Comparison of ENCODE assay signal across 20 mouse cellular contexts in the genomic region with DNA sequence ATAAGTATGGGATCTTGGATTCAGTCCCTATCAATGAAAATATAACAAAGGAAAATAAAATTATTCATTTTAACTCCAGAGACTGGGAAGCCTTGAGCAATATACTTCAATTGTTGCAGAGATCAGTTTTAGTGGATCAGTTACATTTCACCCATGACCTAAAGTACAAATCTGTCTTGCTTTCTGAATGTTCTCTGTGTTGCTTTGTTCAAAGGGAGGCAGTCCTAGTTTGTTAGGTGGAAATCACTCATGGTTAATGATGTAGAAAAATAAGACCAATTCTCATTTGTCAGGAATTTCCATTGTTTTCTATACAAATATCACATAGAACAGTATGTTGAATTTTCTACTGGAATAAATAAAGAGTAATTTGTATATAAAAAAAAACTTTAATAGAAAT. TPM values are rescaled to one million over a fixed set of nuclear protein-coding genes. Genes with fewer than 3 reads are reported as not detected.
"Had no signal": no experiment of that assay in that cellular context is flagged by ENCODE, and none has a peak within 500 bp of the region (broad histone marks: within the 10 kb centered on the region; RNA-seq: fewer than 3 reads in every experiment).

No protein-coding gene starts in this region.

- H3K9ac ChIP-seq: lung, embryonic 14.5 days; midbrain, embryonic 12.5 days; neural tube, embryonic 13.5 days; neural tube, embryonic 15.5 days had no signal

- H3K27me3 ChIP-seq: midbrain, embryonic 12.5 days; neural tube, embryonic 13.5 days; neural tube, embryonic 15.5 days had no signal

- H3K4me3 ChIP-seq: midbrain, embryonic 10.5 days; midbrain, embryonic 12.5 days; myocyte; neural tube, embryonic 13.5 days; neural tube, embryonic 15.5 days had no signal

- H3K9me3 ChIP-seq: midbrain, embryonic 10.5 days; midbrain, embryonic 12.5 days; neural tube, embryonic 13.5 days; neural tube, embryonic 15.5 days had no signal

- H3K4me1 ChIP-seq: midbrain, embryonic 10.5 days; midbrain, embryonic 12.5 days; neural tube, embryonic 13.5 days; neural tube, embryonic 15.5 days had no signal

- DNase-seq: lung, embryonic 14.5 days; lung, postnatal 10 days; lung, postnatal 4 days; midbrain, embryonic 14.5 days; retina, postnatal 1 day; right cerebral cortex, adult 18-20 months; right cerebral cortex, postnatal 25 days; right cerebral cortex, postnatal 4 days; spleen, adult 18-20 months; thymus, adult 18-20 months; thymus, postnatal 14 days; thymus, postnatal 36 days had no signal

- H3K36me3 ChIP-seq: midbrain, embryonic 10.5 days; midbrain, embryonic 12.5 days; neural tube, embryonic 13.5 days; neural tube, embryonic 15.5 days had no signal

- H3K27ac ChIP-seq: midbrain, embryonic 10.5 days; midbrain, embryonic 12.5 days; neural tube, embryonic 13.5 days; neural tube, embryonic 15.5 days had no signal

- H3K4me2 ChIP-seq: lung, embryonic 14.5 days; midbrain, embryonic 12.5 days; neural tube, embryonic 13.5 days; neural tube, embryonic 15.5 days had no signal

- ATAC-seq: midbrain, embryonic 16.5 days had no signal

RNA-seq across cellular contexts. Expression of a gene that starts 11.1 kb away (rescaled TPM):
- total RNA-seq: megakaryocyte, adult 5-6 weeks; megakaryocyte-erythroid progenitor cell, adult 5-6 weeks had no signal
- polyA plus RNA-seq: myocyte had no signal
